Mouse (Mus musculus) hindbrain, embryonic 13.5 days (tissue): ENCODE data around the gene Rab12. TPM values are rescaled to one million over a fixed set of nuclear protein-coding genes. Genes with fewer than 3 reads are reported as not detected.
A peak's percentile ranks its signal among the peaks of the same experiment; 100 is the strongest.

Experiments used
- ATAC-seq: fragments of 200-750 bp; cut with Nextera tagmentation; 2 replicates; pipeline ENCODE4 v1.8.0; 2017; ENCODE audit warnings: moderate TSS enrichment; ENCODE audit not compliant: low FRiP score
- H3K27ac ChIP-seq: fragments of 300-500 bp; sonication (generic); 2 replicates; pipeline ENCODE4 v1.5.1; 2015; ENCODE audit warnings: inconsistent platforms, mild to moderate bottlenecking, moderate library complexity
- H3K27me3 ChIP-seq: fragments of 300-500 bp; sonication (generic); 2 replicates; pipeline ENCODE4 v1.6.1; 2015; ENCODE audit warnings: mild to moderate bottlenecking, inconsistent platforms
- H3K36me3 ChIP-seq: fragments of 300-500 bp; sonication (generic); 2 replicates; pipeline ENCODE4 v1.6.1; 2015; ENCODE audit warnings: mild to moderate bottlenecking, inconsistent platforms
- H3K4me1 ChIP-seq: fragments of 300-500 bp; sonication (generic); replicated peaks from 2 replicates; pipeline ENCODE4 v1.6.1; 2015; ENCODE audit warnings: inconsistent platforms
- H3K4me2 ChIP-seq: fragments of 300-500 bp; sonication (generic); 2 replicates; pipeline ENCODE4 v1.6.1; 2015; ENCODE audit warnings: inconsistent platforms, mild to moderate bottlenecking, moderate library complexity
- H3K4me3 ChIP-seq: fragments of 300-500 bp; sonication (generic); 2 replicates; pipeline ENCODE4 v1.5.1; 2015; ENCODE audit warnings: mild to moderate bottlenecking, inconsistent platforms
- H3K9ac ChIP-seq: fragments of 300-500 bp; sonication (generic); 2 replicates; pipeline ENCODE4 v1.6.1; 2015; ENCODE audit warnings: mild to moderate bottlenecking, inconsistent platforms
- H3K9me3 ChIP-seq: fragments of 300-500 bp; sonication (generic); 2 replicates; pipeline ENCODE4 v1.6.1; 2016; ENCODE audit warnings: inconsistent platforms
- WGBS: fragments of 180-500 bp; shearing (Covaris S2); methylation state at CpG from one replicate; pipeline ENCODE4 v1.1.7; 2015; 5-methylcytosine and 5-hydroxymethylcytosine counted together
- polyA plus RNA-seq: library from polyadenylated mRNA; unstranded; fragments of >200 nt; fragmentation: Nextera tagmentation; extraction: Ambion mirVana; gene quantifications from 2 replicates; pipeline ENCODE4 v1.2.1, GENCODE M21; 2015

Rab12 gene
- polyA plus RNA-seq, 1 experiment from 2014 or later = 66.5 TPM

DNA sequence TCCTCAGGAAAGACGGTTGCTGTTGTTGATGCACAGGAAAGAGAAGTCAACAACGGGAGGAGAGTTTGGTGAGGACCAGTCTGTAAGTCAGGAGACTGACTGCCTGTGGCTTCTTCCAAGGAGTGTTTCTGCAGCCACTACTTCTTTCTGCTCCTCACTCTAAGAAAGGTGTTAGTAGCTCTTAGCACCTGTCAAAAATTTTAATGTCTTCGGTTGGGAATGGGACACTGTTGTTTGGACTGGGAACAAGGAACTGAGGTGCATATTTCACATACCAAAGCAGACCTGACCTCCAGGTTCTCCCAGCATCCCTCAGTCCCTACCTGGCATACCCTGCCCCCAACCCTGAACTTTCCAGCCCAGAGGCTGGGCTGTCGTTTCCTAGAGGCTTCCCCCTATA lies 48.3 kb downstream of the Rab12 start:
- Histone ChIP-seq H3K9me3 (peaks cover 4% of the 10 kb centered on the region; the same call in 1 of the 2 replicates), H3K27me3 (no peaks in the 10 kb centered on the region), H3K4me3 (no peak overlapping the region), H3K4me2 (no peak overlapping the region), H3K36me3 (no peaks in the 10 kb centered on the region), H3K4me1 (0 out of 2 replicates have a peak, but pooled peaks cover 8% of the 10 kb centered on the region), H3K27ac (no peak overlapping the region), H3K9ac (no peak overlapping the region)
- WGBS = 83% methylated on average over 4 of the region's 4 CpGs
- ATAC-seq = no peak

DNA sequence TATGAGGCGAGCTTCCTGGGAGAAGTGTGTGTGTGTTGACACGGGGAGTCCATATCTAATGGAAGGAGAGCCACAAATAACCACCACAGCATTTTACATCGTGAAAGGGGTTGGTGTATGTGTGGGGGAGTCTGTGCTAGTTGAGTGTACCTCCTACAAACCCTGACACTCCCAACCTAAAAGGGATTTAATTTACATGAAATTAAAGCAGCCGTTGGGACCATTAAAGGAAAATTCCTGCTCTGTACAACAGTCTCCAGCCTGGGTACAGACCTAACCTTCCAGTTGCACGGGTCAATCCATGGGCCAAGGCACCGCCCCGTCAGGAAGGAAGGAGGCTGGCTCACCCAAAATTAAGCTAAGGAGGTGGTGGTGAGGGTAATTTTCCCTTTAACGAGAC lies 49.5 kb downstream of the Rab12 start:
- 0 out of 2 replicates have a peak overlapping the region, but pooled peaks have one; percentile 36 for H3K27ac ChIP-seq
- peaks cover 4% of the 10 kb centered on the region; the same call in 1 of the 2 replicates for H3K9me3 ChIP-seq
- H3K9ac ChIP-seq = no peak overlapping the region
- H3K27me3 ChIP-seq = no peaks in the 10 kb centered on the region
- 42% methylated on average over 8 of the region's 8 CpGs for WGBS
- H3K4me1 ChIP-seq = 0 out of 2 replicates have a peak, but pooled peaks cover 8% of the 10 kb centered on the region
- no peaks in the 10 kb centered on the region for H3K36me3 ChIP-seq
- no peak overlapping the region for H3K4me3 ChIP-seq
- no peak overlapping the region for H3K4me2 ChIP-seq
- ATAC-seq = no peak

DNA sequence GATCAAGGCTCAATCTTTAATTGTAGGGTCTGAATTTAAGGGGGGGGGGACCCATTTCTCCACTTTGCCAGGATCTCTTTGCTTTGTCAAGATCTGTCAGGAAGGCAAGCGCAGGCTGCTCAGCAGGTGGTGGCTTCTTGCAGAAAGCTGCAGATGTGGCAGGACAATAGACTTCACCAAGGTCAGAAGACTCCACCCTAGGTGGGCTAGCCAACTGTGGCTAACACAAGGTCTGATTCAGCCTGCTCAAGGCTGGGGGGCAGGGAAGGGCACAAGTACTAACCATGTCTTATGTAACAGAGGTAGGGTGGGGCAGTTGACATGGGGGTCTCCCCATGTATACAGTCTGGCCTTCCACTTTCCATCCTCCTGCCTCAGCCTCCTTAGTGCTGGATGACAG lies 62.3 kb downstream of the Rab12 start:
- H3K4me2 ChIP-seq = no peak overlapping the region
- no peaks in the 10 kb centered on the region for H3K36me3 ChIP-seq
- no peak overlapping the region for H3K27ac ChIP-seq
- no peaks in the 10 kb centered on the region for H3K9me3 ChIP-seq
- no peak overlapping the region for H3K9ac ChIP-seq
- WGBS = 36% methylated on average over 1 of the region's 1 CpGs
- no peaks in the 10 kb centered on the region for H3K4me1 ChIP-seq
- no peaks in the 10 kb centered on the region for H3K27me3 ChIP-seq
- no peak overlapping the region for H3K4me3 ChIP-seq
- no peak for ATAC-seq

DNA sequence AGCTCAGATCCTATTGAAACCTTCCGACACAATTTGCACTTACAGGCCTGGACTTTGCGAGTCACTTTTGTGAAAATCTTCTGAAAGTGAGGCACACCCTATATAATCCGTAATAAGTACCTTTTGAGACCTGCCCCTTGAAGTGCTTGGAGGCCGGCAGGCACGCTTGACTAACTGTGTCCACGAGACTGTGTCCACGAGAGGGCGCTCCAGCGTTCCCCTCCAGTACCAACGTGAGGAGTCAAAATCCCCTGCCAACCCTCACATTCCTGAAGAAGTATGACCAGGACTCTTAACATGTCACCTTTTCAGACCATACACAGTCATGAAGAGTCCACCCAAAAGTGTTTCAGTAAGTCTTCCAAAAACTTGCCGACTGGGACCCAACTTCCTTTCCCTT lies 68.4 kb downstream of the Rab12 start:
- Histone ChIP-seq H3K9me3 (no peaks in the 10 kb centered on the region), H3K36me3 (no peaks in the 10 kb centered on the region), H3K4me3 (0 out of 2 replicates have a peak overlapping the region, but pooled peaks have one; percentile 96), H3K4me1 (peaks cover 39% of the 10 kb centered on the region), H3K27me3 (no peaks in the 10 kb centered on the region), H3K9ac (no peak overlapping the region), H3K4me2 (peak overlapping the region; percentile 92), H3K27ac (no peak overlapping the region)
- under 1% methylated on average over 11 of the region's 11 CpGs for WGBS
- ATAC-seq = no peak

DNA sequence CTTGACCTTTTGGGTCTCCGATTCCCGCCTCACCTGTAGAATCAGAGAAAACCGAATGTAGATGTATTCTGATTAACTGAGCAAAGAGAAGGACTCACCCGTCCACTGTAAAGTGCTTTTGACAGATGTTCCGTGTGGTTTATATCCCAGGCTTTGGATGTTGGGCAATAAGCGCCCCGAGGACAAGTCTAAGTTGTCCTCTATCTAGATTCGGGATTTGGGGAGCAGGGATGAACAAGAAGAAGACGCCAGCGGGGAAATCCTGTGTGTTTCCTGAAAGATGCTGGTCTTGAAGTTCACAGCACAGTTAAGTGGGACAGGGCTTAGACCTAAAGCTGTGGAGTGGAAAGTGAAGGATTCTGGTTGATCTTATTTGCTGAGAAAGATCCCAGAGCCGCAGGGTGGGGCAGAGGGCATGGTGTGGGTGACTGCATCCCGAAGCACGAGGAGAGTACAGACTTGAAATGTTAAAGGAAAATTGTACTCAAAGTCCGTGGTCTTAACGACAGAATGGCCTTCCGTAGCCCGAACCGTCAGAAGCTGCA lies 68.9 kb downstream of the Rab12 start:
- no peak for ATAC-seq
- Histone ChIP-seq H3K36me3 (no peaks in the 10 kb centered on the region), H3K9ac (peak overlapping the region; percentile 99), H3K4me3 (peak overlapping the region; percentile 96), H3K27me3 (no peaks in the 10 kb centered on the region), H3K27ac (peak overlapping the region; percentile 97; the same call in 1 of the 2 replicates), H3K9me3 (no peaks in the 10 kb centered on the region), H3K4me1 (peaks cover 45% of the 10 kb centered on the region), H3K4me2 (peak overlapping the region; percentile 92)
- 4% methylated on average over 18 of the region's 18 CpGs for WGBS

DNA sequence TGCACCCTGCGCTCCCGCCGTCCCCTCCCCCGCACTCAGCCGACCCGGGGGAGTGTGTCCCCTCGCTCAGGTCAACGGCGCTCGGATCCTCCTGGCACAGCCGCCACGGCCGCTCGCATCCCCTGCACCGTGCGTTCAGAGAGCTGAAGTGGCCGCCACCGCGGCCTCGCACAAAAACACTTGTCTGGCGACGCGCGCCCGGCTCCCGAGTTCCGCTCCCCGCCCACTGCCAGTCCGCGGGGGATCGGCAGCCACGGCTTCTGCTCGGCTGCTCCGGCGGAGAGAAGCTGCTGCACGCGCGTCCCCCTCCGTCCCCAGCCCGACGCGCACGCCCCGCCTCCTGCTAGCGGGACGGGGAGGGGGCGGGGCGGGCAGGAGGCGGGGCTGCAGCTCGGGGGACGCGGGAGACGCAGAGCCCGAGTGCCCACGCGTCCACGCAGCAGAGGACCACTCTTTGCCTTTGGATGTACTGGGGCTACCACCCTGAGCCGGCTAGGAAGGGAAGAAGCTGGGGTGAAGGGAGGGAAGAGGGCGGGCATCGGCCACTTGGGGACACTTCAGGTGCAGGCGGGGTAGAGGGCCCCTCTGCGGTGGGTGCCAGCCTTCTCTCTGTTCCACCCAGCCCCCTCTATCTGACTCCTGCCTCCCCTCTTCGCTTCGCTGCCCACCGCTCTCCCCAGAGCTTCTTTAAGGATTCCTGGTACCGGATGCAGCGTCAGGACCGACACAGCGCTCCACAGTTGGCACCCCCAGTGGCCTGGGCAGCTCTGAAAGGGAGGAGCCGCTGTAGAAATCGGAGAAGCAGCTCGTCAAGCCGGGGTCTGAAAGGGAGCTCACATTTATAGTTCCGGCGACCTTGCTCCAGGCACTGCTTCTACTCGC lies 69.8 kb downstream of the Rab12 start, which contains the start of gene Mtcl1:
TSS of gene Mtcl1 (minus strand) at position 291 of the 882 bp plus-strand sequence.
- peak; percentile 89 for ATAC-seq
- H3K9ac ChIP-seq = peak within 1 kb of the TSS; percentile 99
- peak within 1 kb of the TSS; percentile 97 for H3K27ac ChIP-seq
- WGBS = under 1% methylated on average over 74 of the region's 76 CpGs
- H3K4me3 ChIP-seq = peak within 1 kb of the TSS; percentile 96
- H3K9me3 ChIP-seq = no peaks in the 10 kb centered on the region
- H3K4me1 ChIP-seq = peaks cover 54% of the 10 kb centered on the region
- peak within 1 kb of the TSS; percentile 92 for H3K4me2 ChIP-seq
- no peaks in the 10 kb centered on the region for H3K27me3 ChIP-seq
- H3K36me3 ChIP-seq = no peaks in the 10 kb centered on the region

DNA sequence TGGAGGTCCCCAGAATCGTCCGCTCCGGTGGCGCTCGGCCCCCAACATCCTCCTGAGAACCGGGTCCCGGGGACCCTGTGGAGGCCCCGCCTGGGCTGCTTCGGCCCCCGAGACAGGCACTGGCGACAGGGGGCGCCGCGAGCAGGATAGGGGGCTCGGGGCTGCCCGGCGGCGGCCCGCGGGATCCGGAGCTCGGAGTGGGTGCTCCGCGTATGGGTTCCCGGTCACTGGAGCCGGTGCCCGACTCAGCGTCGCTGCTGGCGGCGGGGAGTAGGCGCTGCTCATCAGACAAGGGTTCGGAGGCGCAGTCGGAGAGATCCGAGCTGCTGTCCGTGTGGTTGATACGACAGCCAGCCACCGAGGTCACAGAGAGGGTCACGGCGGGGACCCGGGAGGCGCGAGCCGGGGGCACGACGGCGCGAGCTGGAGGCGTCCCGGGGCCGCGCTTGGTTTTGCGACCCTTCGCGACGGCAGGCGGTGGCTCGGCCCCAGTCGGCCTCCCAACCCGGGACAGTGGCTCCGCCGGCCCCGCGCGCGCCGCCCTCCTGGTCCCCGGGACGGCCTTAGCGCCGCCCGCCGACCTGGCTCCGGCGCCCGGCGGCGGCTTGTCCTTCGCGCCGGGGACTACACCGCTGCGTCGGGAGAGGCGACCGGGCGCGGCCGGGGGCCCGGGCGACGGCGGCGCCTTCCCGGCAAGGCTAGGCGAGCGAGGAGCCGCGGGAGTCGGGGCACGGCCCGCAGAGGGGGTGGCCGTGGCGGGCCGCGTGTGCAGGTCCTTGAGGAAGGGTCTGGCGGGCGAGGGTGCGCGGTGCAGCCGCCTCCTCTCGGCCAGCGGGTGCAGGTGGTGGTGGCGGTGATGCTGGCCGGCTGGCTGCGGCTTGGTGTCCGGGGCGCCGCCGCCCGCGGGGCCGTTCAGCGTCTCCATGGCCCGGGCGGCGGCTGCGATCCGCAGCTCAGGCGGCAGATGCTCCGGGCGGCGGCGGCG lies 70.8 kb downstream of the Rab12 start:
- H3K4me3 ChIP-seq = peak overlapping the region; percentile 96
- peak overlapping the region; percentile 92 for H3K4me2 ChIP-seq
- under 1% methylated on average over 105 of the region's 136 CpGs for WGBS
- H3K9ac ChIP-seq = peak overlapping the region; percentile 99
- peaks cover 64% of the 10 kb centered on the region for H3K4me1 ChIP-seq
- H3K36me3 ChIP-seq = no peaks in the 10 kb centered on the region
- H3K27ac ChIP-seq = peak overlapping the region; percentile 97
- no peaks in the 10 kb centered on the region for H3K27me3 ChIP-seq
- H3K9me3 ChIP-seq = no peaks in the 10 kb centered on the region
- ATAC-seq = peak; percentile 24; the same call in 1 of the 2 replicates

DNA sequence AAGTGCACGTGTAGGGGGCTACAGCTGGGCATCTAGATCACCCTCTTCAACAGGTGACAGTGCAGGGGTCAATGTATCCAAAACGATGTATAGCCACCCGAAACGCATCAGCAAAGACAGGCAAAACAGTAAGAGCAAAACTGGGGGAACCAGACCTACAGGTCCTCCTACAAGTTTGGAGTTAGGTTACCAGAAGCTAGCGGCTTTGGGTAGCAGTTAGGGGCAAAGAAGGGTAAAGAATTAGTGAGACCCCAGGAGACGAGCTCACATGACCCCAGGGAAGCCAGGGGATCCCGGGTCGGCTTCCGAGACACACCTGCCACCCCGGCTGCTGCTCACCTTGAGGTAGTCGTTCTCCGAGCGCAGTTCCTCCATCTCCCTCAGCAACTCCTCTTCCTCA lies 71.6 kb downstream of the Rab12 start:
- H3K27me3 ChIP-seq = no peaks in the 10 kb centered on the region
- peak overlapping the region; percentile 97 for H3K27ac ChIP-seq
- no peaks in the 10 kb centered on the region for H3K36me3 ChIP-seq
- WGBS = under 1% methylated on average over 13 of the region's 13 CpGs
- peak overlapping the region; percentile 92 for H3K4me2 ChIP-seq
- H3K4me3 ChIP-seq = peak overlapping the region; percentile 96
- ATAC-seq = no peak
- peaks cover 70% of the 10 kb centered on the region for H3K4me1 ChIP-seq
- H3K9me3 ChIP-seq = no peaks in the 10 kb centered on the region
- peak overlapping the region; percentile 99 for H3K9ac ChIP-seq

DNA sequence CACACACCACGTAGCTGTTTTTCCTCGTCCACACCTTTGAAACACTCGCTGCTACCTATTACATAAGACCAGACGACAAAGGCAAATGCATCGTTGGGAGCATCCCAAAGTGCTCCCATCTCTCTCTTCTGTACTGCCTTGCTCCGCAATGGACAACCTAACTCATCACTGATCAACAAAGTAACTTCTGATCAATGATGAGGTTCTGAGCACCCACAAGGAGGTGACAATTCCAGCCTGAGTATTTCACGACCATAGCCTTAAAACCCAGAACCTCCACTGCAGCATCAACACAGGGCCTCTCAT lies 72.6 kb downstream of the Rab12 start:
- Histone ChIP-seq H3K4me2 (peak overlapping the region; percentile 92), H3K27ac (peak overlapping the region; percentile 93), H3K9me3 (no peaks in the 10 kb centered on the region), H3K4me3 (peak overlapping the region; percentile 96), H3K27me3 (no peaks in the 10 kb centered on the region), H3K36me3 (no peaks in the 10 kb centered on the region), H3K9ac (peak overlapping the region; percentile 99), H3K4me1 (peaks cover 77% of the 10 kb centered on the region)
- ATAC-seq = no peak
- WGBS = 14% methylated on average over 7 of the region's 7 CpGs

DNA sequence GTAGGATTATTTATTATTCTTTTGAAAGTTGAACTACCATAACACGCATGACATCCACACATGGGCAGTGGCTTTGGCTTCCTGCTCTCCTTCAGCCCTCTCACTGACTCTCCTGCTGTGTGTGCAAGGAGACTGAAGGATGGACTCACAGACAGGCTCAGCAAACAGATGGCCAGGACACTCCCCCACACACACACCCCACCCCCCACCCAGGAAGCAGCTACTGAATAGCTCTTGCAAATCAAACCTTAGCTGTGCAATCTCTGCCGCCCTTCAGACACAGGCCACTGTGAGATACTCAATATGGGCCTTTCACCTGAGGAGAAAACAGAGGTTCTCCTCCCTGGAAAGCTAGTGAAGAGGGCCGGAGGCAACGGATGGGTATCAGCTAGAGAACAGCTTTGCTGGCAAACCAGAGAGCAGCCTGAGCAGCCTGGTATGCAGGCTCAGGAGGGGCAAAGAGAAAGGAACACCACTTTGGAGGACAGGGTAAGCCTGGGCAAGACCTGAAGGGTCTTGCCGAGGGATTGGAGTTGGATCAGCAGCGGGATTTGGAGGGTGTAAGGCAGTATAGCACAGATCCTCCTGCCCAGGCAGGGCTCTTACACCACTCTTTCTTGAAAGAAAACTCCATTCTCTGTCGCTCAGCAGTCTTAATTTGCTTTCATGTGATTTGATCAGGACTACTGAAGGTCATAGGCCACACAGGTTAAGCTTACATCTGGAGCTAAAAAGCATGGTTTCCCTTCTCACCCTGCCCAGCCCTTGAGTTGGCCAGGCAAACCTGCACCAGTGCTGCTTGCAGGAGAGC lies 73.1 kb downstream of the Rab12 start:
- H3K27ac ChIP-seq = peak overlapping the region; percentile 93
- ATAC-seq = no peak
- peak overlapping the region; percentile 92 for H3K4me2 ChIP-seq
- no peaks in the 10 kb centered on the region for H3K27me3 ChIP-seq
- WGBS = 17% methylated on average over 7 of the region's 7 CpGs
- peak overlapping the region; percentile 99 for H3K9ac ChIP-seq
- peak overlapping the region; percentile 96 for H3K4me3 ChIP-seq
- no peaks in the 10 kb centered on the region for H3K9me3 ChIP-seq
- H3K4me1 ChIP-seq = peaks cover 76% of the 10 kb centered on the region
- H3K36me3 ChIP-seq = no peaks in the 10 kb centered on the region
